Mouse (Mus musculus) testis, postnatal 14 days (tissue): ENCODE data around the gene Gm45213.

Source experiments
- DNase-seq: peaks from one replicate; pipeline ENCODE4 v3.0.0; 2021; ENCODE audit warnings: low spot score

Gm45213 gene

DNA sequence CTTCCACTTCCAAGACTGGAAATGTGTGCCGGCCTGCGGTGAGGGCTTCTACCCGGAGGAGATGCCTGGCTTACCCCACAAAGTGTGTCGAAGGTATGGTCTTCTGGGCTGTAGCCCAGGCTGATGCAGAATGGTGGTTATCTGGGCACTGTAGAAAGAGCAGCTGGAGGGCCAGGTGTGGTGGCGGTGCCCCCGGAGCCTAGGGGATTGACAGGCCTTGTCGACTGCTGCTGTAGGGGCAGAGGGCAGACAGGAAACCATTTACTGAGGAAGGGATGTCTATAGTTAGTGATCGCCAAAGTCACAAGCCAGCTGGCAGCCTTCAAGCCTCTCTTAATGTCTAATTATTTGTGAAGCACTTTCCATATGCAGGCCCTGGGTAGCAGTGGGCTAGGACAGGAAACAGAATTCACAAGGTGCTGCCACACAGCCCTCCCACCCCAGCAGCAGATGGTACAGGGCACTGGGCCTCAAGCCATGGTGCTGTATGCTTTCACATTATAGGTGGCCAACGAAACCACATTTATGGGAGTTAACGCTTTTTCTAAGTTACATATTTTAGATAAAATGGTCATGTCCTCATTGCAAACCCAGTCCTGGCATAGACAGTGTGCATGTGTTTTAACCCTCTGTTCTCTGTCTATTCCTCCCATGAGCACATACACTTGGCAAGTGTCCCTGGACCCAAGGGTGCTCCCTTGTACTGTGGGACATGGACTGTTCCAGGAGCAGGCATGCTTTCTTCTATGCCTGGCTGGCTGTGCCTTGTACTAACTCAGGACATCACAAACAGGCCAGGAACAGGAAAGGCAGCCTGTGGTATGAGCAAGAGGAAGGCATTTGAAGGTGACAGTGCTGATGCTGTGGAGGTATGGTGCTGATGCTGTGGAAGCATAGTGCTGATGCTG is at the start of gene Gm45213:
TSS of gene Gm45213 (plus strand) at position 51 of the 908 bp plus-strand sequence.
- DNase-seq = no peak

DNA sequence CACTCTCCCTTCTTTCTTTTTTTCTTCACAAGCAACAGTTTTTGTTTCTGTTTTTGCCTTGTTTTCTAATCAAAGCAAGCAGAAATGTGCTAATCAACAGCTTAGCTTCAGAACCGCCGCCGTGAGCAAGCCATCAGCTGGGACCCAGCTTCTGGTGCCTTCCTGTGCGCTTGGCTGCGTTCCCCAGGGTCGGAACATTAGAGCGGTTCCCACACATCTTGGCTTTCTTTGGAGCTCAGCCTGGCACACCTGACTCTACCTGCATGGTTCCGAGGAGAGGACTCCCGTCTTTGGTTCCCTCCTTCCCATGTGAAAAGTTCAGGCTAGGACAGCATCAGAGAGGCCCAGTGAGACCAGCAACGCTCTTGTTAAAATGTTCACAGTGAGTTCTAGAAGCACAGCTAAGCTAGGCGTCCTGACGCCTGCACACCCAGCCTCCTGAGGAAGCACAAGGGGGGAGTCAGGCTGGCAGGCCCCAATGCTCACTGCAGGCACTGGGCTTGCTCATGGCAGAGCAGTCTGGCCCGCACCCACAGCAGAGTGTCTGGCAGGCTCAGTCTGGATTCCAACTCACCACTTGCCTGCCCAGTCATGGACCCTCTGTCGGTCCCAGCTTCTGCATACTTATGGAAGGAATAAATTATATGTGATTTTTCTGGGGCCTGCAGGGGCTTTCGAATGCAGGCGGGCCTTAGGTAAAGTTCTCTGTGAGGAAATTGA is 42.2 kb upstream of the Gm45213 start:
- DNase-seq = no peak

DNA sequence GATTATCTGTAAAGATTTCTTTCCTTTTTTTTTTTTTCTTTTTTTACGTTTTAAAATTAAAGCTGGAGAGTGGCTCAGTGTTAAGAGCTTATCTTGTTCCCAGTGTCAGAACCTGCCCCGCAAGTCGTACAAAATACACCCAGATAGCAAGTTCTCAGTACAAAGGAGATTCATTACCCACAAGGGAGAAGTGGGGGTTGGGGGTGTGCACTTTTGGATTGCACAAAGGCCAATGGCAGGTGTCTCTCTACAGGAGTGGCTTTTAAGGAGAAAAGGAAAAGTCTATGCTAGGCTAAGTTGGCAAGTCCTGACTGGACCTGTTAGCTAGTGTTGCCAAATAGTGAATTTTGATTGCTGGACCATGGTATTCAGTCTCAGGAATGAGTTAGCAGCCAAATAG is 41.6 kb upstream of the Gm45213 start:
- DNase-seq = no peak

DNA sequence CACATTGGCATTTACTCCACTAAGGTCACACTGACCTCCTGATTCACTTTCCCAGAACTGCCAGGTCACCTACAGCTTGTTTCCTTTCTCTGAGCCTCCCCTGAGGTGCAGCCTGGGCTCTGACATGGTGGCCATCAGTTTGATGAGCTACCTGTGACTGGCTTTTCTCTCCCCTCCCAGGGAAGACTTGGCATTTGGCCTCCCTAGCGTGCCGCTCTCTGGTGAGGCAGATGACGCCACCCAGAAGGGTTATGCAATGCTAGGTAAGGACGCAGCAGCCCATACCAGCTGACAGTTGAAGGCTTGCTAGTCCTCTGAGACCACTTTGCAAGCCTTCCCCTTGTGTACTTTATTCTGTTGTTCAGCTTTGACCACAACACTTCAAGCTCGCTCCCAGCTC is 40.0 kb upstream of the Gm45213 start:
- no peak for DNase-seq

DNA sequence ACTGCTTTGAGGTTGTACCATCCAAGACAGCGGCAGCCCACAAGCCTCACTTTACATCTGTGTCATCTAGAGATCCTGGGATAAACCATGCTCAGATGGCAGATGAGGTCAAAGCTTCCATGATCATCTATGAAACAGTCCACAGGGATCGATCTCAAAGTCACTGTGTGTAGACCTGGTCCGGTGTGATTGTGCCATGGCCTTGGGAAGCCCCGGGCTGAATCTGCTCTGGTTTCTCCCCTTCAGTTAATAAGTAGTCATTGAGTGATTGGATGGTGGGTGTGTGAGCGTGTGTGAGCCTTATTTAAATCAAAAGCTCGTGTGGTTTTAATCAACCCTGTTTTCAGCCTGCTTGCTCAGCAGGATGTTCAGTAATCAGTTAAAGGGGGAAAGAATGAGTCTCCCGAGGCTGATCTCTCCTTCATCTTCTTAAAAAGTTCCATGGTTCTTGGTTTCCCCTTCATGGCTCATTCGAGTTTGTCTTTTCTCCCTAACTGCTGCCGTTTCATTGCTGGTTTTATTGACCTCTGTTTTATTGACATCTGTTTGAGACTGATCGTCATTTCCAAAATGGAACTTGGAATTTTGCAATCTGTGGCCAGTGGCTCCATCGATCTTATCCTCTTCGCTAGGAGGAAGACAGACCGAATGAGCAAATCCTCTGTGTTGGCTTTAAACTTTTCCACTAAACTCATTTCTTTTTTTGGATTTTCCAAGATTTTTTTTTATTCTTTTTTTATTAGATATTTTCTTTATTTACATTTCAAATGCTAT is 39.4 kb upstream of the Gm45213 start:
- DNase-seq = no peak

DNA sequence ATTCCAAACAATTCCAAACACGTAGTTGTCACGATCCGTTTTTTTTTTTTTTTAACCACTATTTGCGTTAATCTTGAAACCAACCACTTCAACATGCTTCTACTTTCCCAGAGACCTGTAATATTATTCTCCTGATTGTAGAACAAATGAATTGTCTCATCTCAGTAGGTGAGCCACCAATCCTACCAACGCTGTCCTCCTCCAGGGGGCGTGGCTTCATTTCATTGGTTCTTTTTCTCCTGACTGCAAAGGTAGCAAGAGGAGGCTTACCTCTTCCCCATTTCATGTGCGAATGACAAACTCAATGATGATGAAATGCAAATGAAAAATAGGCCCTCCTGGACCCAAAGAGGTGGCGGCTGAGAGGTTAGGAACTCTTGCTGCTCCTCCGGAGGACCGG is 38.3 kb upstream of the Gm45213 start:
- DNase-seq = no peak

DNA sequence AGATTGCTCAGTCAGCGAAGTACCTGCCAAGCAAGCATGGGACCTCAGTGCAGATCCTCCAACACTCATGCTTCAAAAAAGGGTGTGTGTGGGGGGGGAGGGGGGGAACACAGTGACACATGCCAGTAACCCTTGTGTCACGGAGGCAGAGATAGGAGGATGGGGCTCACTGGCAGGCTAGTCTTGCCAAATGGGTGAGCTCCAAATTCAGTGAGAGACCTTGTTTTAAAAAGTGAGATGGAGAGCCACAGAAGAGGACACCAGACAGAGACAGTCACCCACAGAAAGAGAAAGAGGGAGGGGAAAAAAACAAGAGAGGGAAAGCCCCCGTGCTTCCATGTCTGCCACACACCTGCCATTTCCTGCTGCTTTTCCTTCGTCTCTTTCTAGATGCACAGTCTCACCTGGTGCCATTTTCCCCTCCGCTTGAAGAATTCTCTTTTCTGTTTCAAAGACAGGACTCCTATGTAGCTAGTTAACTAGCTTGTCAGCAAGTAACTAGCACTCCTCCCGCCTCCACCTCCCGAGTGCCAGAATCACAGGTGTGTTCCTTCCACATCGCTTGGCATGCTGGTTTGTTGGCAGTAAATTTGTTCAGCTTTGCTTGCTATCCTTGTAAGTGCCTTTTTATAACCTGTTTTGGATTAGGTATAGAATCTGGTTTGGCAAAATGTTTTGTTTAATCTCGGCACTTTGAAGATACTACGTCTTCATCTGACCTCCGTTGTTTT is 35.1 kb upstream of the Gm45213 start:
- no peak for DNase-seq

DNA sequence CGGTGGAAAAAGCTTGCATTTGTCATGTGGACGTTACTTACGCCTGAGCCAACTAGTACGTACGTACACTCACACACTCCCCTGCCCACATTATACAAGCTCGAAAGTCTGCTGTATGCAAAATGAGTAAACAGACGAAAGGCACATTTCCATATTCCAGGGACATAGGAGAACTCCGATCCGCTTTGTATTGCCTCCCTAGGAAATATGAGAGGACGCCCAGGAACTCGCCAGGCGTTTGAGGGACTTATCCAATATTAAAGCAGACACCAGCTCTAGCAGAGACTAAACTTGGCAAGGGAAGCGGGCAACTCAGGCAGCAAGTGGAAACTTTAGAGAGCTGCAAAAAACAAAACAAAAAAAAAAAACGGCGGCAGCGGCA is 34.5 kb upstream of the Gm45213 start:
- no peak for DNase-seq

DNA sequence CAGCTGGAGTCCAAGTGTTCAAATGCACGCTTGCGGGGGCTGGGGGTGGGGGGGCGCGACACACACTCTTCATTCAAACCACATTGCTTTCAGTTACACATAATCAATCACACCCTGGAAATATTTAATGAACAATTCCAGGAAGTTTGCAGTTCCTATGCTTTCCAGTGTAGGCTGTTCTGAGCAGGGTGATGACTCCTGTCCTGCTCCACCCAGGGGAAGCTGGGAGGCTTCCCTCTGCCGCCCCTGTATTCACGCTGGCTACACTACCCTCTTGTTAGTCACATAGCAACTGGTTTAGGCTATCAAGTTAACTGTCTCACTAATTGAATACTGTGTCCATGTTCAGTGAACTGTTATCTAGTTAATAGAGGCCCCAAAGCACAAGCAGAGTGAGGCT is 32.9 kb upstream of the Gm45213 start:
- no peak for DNase-seq

DNA sequence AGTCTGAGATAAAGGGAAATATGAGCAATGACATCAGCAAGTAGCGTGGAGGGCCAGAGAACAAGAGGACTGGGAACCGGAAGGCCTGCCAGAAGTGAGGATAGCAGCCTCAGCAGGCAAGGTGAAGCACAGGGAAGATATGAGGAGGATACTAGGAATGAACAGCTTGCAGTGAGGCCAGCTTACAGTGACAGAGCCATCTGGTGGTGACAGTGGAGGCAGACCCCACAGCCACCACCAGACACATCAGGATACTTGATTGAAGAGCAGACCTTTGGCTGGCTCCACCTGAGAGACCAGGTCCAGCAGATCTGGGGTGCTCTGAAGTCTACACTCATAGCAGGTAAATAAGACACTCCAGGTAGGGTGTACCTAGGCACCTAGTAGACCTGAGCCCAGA is 15.7 kb upstream of the Gm45213 start:
- no peak for DNase-seq

DNA sequence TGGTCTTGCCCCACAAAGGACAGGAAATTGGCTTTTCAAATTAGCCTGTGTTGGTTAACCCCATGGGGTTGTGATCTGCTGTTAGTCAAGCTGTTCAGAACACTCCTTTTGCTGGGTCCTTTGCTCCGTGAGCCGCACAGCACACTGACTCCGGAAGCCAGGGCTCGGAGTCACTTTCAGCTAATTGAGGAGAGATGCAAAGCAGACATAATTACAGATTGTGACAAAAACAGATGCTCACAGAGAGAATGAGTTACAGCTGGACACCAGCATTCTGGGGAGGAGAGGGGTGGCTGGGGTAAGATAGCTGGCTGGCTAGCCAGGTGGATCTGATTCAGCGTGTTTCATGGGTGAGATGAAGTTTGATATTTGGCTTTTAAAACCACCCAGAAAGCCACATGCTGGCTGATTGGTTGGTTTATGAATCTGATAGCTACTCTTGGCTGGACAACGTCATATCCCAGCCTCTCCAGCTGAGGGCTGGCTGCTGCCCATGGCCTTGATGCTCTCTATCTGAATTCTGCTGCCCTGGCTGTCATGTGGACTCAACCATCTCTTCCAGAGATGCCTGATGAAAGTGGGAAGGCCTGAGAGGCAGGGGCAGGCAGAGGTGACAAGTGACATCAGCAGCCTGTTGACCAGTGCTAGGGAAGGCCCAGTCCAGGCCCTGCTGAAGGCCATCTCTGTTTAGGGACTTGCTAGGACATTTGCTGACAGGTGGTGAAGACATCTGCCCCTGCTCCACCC is 14.5 kb upstream of the Gm45213 start:
- DNase-seq = no peak

DNA sequence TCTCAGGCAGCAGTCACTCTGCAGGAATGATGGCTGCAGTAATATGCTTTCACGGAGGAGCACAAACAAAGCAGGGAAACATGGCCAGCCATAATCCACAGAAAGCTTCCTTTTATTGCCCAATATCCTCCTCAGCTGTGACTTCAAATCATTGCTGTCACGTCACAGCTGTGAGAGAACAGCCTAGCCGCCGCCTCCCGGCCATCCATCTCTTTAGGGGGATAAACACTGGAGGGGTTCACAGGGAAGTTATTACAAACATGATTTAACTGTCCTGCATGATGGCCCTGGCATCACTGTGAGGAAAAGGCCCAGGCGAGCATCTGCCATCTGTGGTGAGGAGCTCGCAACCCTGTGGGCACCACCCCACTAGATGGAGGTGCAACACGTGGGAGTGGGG is 6.6 kb upstream of the Gm45213 start:
- DNase-seq = no peak

DNA sequence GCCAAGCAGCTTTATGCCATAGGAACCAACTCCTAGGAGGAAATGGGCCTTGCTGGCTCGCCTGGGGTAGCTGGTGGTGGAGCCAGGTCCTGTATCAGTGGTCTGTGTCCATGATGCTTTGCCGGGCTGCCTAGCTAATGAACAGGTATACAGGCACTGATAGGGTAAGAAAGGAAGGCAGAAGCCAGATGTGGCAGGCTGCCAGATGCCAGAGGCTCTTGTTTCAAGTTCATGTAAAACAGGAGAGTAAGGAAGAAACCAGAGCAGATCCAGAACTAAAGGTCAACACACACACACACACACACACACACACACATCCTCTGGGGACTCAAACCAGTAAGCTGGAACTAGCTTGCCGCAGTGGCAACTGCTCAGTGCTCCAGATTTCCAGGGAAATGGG is 5.1 kb upstream of the Gm45213 start:
- no peak for DNase-seq

DNA sequence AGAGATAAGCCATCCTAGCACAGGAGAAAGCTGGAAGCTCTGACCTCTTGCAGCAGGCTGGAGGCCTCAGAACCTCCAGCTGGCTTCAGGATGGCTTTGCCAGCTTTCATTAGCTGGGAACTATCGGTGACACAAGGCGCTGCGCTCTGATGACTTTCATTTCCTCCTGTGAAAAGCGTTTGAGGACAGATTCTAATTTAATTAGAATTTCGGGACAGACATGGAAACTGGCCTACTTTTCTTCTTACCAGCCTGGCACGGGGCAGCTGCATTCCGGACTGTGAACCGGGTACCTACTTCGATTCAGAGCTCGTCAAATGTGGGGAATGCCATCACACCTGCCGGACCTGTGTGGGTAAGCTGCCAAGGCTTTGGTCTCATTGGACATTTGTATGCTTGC is 4.7 kb upstream of the Gm45213 start:
- no peak for DNase-seq

DNA sequence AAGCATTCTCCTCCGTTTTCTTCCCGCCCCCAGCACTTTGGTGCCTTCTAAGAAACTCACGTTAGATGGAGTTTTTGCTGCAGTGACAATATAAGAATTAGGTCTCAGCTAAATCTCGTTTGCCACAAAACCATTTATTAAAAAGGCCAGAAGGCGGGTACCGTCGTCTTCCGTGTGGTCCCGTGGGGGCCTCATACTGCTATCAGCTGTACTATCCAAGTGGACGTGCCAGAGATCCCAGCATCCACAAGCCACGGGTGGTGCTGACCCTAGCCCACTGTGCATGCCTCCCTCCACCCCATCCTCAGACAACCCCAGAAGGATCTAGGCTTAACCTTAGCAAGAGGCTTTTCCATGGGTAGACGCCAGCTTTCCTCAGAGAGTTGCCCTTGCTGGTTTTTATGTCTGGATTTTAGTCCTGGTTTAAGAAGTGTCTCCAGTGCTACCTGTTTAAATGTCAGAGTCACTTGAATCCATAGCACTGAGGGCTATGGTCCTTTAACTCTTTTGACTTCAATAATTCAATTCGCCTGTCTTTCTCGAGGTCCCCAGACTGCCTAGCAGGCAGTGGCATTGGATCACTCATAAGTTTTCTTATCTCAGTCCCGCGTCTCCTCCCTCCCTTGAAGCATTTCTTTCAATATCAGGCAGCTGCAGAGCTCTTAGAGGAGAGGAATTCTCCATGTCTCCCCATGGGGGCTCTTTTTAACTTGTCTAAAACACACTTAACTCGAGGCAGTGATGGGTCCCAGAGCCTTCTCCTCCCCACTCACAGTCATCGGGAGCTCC is 3.2 kb upstream of the Gm45213 start:
- no peak for DNase-seq

DNA sequence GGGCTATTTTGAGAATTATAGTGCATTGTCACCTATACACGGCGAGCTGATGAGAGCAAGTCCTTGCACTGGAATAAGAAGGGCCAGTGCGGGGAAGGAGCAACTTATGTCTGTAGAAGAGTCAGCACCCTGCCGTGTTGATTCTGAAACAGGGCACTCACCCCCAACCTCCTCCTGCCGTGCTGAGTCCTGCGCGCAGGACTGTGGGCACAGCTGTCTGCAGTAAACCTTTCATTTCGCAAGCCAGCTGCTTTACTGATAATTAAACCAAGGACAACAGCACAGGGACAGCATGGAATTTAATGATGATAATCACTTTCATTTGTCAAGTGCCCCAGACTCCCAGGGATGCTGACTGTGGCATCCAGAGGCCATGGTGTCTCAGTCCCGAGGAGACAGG is 1.2 kb downstream of the Gm45213 start:
- no peak for DNase-seq

DNA sequence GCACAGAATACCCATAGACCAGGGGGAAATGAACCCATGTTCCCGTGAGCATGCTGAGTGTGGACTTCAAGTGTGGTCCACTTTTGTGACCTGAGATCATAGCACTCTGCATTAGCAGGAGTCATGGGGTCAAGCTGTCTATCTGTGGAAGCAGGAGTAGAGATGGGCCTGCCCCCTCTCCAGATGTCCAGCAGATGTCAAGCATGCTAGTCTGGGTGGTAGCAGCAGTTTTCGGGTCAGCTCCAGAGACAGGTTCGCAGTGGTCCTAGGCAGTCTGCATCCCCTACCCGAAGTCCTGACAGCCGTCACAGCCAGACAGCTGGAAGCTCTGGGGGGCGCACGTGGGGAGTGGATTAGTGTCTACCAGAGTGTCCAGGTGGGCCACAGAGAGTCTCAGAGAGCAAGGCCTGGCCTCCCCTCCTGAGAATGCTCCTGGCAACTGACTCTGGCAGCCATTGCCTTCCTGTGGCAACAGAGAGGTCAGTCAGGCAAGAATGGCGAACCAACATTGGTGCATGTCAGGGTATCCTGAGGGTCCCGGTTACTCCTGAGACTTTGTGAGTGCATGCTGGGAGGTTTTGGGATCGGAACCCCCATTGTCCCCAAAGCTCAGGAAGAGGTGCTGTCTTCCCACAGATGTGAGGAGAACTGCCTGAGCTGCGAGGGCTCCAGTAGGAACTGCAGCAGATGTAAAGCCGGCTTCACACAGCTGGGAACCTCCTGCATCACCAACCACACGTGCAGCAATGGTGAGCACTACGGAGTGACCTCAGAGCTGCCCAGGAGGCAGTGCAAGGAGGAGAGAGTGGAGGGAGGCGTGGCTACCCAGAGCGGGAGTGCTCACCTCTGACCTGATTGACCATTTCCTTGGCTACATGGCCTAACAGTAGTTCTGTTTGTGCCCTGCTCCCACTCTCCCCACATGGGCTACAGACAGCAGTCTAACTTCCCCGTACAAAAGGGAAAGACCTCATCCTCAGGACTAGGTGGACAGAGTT is 3.8 kb downstream of the Gm45213 start:
- no peak for DNase-seq

DNA sequence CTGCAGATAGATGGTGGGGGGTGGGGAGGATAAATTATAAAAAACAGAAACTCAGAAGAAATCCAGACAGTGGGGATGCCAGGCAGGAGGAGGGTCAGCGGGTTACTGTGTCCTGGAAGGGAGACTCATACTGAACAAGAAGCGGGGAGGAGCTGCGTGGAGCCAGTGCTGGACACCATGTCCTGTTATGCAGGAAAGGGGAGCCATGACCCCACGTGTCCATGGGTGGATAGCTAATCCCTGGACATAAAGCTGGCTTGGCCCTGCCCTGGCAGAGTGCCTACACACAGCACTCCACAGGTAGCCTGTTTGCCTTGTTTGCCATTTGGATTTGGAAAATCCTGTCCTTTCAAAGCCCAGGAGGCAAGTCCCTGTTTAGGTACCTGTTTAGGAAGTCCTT is 4.6 kb downstream of the Gm45213 start:
- no peak for DNase-seq
